Mouse (Mus musculus): ENCODE results near the gene Slc13a4. TPM values are rescaled to one million over a fixed set of nuclear protein-coding genes. Genes with fewer than 3 reads are reported as not detected.

Gene Slc13a4
- 4.1 and 5.7 TPM in 2 replicates for polyA plus RNA-seq (2012; rRNA removed)

DNA sequence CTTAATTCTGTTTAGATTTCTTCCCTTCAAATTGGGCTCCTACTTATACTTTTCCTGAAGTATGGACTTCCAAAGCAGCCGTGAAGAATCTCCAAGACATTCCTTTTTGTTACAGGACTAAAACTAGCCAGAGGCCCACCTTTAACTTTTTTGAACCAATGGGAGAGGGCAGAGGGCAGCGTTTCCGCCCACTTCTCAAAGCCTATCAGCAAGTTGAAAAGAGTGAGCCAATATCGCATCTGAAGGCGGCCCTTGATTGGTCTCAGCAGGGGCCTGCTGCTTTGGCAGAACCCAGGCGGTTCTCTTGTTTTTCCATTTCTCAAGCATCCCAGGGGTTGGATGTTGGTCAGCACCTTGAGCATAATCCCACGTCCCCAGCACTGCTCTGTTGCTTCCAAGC, at the start of gene Slc13a4:
Slc13a4 (minus strand) TSS at position 95 of the 400 bp plus-strand sequence.
- DNase-seq (ENCODE audit: low read depth) = no peak

GRCm38 (mm10) chr6:35355320-35355719, 47.4 kb upstream of the Slc13a4 start:
- no peak for DNase-seq (ENCODE audit: low read depth)

- DNase-seq (ENCODE audit: low read depth) = no peak
Measured at GRCm38 (mm10) chr6:35354622-35354998, 46.7 kb upstream of the Slc13a4 start.

DNA sequence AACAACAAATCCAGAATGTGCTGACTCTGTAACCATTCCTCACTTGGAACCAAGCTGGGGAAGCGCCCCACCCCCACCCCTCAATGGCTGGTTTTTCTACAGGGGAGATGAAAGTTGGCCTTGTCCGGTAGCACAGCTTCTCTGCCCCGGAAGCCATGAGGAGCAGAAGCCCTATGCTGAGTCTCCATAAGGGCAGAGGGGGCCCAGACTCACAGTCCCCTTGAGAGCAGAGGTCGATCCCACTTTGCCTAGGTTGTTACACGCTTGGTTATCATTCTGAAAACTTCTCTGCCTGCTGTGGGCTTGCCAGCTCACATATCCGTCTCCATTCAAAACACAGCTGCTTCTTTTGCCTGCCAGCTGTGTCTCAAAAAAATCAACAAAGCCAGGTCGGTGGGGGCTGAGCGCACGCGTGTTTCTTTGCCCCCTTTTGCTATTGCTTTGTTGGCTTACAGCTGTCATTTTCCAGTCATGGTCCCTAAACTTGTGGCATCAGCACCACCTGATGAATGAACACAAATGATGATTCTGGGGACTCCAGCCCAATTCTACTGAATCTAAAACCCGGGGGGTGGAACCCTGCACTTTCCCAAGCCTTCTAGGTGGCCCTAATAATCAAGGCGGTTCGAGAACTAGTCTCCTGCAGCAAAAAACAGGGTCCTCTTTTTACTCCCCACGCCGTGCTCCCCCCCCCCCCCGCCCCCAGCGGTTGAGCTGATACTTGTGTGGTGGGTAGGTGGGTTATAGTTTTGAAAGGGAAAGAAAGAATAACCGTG, 46.1 kb upstream of the Slc13a4 start:
- no peak for DNase-seq (ENCODE audit: low read depth)

DNA sequence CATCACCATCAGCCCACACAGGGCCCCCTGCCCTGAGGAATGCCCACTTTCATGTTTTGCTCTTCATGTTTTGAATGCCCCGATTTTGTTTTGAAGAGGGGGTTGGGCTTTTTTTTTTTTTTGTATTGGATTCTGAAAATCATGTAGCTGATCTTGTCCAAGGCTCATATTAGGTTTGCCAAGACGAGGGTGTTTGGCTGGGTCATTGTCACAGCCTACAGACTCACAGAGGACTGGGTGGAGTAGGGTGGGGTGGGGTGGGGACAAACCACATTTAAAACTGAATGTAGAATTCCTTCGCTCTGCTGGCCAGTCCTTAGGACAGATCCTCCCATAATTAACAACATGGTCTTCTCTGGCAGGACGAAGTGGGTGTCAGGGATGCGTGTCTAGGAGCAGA, 45.5 kb upstream of the Slc13a4 start:
- DNase-seq (ENCODE audit: low read depth) = no peak

DNA sequence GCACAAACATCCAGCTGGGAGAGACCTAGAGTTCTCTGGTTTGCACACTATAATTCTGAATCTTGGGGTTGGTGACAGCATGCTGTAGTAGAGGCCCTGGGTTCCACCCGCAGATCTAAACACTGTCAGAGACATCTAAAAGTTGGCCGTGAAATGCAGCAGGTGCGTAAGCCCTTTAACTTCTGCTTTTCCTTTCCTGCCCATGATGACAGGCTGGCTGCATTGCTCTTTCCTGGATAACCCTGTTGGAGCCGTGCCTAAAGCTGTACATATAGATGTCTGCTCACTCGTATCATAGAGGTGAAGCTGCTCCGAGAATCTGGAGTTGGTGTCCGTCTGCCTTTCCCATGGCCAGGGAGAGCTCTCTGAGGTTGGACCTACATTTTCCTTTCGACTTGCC, 44.9 kb upstream of the Slc13a4 start:
- DNase-seq (ENCODE audit: low read depth) = no peak

DNA sequence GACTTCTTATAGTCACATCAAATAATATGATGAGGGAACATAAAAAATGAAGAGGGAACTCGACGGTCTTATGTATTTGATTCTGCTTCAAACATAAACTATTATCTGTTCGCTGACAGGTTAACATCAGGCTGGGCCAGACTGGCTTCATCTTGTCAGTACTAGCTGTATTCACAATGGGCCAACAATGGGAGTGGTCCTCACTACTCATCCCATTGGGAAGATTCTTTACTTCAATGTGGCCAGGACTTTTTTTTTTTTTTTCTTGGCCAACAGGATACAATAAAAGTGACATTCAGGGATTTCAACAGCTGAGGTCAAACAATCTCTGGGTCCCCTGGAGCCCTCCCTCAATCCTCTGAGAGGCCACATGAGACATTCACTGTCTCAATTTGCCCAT, 43.9 kb upstream of the Slc13a4 start:
- no peak for DNase-seq (ENCODE audit: low read depth)

DNA sequence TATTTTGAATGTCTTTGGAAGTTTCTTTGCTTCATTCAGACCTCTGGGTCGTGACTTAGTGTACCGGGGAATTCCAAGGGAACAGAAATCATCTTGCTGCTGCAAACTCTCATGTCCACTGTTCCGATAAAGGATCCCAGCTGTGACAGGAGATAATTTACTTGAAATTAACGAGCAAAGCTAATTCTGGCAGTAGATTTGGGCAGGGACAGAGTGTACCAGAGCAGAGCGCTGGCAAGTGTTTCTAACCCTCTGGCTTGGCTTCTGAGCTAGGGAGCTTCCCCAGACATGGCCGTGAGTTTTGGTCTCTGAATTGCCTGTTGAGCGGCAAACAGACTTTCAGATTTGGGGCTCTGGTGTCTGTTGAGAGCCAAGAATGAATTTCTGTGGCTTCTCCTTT, 41.9 kb upstream of the Slc13a4 start:
- no peak for DNase-seq (ENCODE audit: low read depth)

DNA sequence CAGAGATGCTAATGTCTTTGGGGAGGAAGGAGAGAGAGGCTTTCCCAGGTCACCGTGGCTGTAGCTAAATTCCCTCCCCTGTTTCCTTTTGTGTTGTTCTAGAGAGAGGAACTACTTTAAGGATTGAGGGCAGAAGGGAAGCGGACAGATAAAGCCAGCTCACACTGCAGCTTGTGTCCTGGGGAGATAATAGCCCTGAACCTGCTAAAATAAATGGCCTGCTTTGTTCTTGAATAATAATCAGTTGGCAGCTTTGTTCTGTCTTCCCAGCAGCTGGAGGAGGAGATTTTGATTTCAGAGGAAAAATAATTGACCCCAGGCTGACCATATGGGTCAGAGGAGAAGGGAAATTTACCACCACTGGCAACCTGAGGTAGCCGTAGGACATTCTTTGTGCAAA, 30.7 kb upstream of the Slc13a4 start:
- no peak for DNase-seq (ENCODE audit: low read depth)

GRCm38 (mm10) chr6:35337836-35338235, 29.9 kb upstream of the Slc13a4 start:
- no peak for DNase-seq (ENCODE audit: low read depth)

DNA sequence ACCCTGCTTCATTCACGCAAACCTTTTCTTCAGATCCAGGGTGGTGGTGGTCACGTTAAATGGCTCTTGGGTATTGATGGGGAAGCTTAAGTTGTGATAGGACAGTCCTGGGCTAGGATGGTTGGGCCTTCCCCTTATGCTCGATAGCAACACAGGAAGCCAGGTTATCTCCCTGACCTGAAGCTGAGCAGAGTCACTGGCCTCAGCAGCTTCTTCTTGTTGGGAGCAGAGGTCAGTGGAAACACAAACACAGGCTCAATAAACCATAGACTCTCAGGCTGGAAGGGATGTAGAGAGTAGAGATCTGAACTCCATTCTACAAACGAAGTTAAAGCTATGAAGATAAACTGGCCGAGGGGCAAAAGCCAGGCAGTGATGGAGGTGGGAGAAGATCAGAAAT, 27.5 kb upstream of the Slc13a4 start:
- no peak for DNase-seq (ENCODE audit: low read depth)

GRCm38 (mm10) chr6:35334278-35334677, 26.3 kb upstream of the Slc13a4 start:
- DNase-seq (ENCODE audit: low read depth) = no peak

GRCm38 (mm10) chr6:35333632-35334031, 25.7 kb upstream of the Slc13a4 start:
- DNase-seq (ENCODE audit: low read depth) = no peak

DNA sequence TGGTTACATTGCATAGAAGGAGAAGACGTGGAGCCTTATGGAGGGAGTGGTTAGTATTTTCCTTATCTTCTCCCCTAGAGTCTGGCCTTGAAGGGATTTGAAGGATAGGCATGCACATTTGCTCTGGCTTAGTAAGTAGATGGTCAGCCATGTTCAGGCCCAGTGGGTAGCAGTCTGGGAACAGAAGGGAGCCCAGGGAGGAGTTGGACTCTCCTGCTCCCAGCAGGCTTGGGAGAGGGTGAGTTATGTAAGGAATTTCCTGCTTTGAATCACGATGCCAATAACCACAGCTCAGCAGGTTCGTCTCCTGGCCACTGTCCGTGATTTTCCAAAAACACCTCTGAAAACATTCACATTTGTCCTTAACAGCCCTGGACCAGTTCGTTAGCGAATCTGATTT, 22.9 kb upstream of the Slc13a4 start:
- DNase-seq (ENCODE audit: low read depth) = no peak

GRCm38 (mm10) chr6:35329956-35330355, 22.0 kb upstream of the Slc13a4 start:
- DNase-seq (ENCODE audit: low read depth) = no peak

- DNase-seq (ENCODE audit: low read depth) = no peak
Measured at GRCm38 (mm10) chr6:35326111-35326515, 18.2 kb upstream of the Slc13a4 start, which contains the start of gene Fam180a. Fam180a (minus strand) TSS chr6:35326141.

DNA sequence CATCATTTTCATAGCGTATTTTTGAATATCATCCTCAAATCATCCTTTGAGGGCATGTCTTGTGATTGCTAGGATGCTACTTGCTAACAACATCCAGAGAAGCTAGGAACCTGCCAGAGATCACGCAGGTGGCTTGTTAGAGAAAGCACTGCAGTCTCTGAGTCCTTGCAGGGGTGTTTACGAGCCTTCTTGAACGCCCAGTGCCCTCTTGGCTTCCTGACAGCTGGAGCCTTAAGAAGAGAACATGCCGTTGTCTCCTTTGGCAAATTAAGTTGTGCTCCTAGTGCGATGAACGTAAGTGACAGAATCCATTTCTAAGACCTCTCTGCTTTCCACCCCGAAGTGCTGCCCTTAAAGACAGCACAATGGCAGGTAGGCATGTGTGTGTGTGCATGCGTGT, 16.4 kb upstream of the Slc13a4 start:
- no peak for DNase-seq (ENCODE audit: low read depth)

GRCm38 (mm10) chr6:35323046-35323445, 15.1 kb upstream of the Slc13a4 start:
- DNase-seq (ENCODE audit: low read depth) = no peak

GRCm38 (mm10) chr6:35321105-35321504, 13.2 kb upstream of the Slc13a4 start:
- no peak for DNase-seq (ENCODE audit: low read depth)

GRCm38 (mm10) chr6:35319850-35320249, 11.9 kb upstream of the Slc13a4 start:
- DNase-seq (ENCODE audit: low read depth) = no peak

DNA sequence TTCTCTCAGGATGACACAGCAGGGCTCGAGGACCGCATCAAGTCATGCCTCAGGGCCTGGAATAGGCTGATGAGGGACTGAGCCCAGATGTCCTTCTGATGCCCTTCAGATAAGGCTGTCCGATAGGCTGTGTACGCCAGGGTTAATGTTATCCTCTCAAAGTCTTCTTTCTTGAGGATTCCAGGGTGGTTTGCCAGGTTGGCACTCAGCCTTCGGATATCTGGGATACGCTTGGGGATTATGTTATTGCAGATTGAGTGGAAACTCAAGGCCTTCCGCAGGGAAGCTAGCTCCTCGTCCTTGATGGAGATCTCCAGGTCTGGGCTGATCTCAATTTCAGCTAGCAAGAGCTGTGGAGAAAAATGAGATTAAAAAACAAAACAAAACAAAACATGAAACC, 5.6 kb upstream of the Slc13a4 start:
- no peak for DNase-seq (ENCODE audit: low read depth)

GRCm38 (mm10) chr6:35309406-35309805, 1.5 kb upstream of the Slc13a4 start:
- DNase-seq (ENCODE audit: low read depth) = no peak

GRCm38 (mm10) chr6:35307136-35307535, 795 bp downstream of the Slc13a4 start:
- no peak for DNase-seq (ENCODE audit: low read depth)

DNA sequence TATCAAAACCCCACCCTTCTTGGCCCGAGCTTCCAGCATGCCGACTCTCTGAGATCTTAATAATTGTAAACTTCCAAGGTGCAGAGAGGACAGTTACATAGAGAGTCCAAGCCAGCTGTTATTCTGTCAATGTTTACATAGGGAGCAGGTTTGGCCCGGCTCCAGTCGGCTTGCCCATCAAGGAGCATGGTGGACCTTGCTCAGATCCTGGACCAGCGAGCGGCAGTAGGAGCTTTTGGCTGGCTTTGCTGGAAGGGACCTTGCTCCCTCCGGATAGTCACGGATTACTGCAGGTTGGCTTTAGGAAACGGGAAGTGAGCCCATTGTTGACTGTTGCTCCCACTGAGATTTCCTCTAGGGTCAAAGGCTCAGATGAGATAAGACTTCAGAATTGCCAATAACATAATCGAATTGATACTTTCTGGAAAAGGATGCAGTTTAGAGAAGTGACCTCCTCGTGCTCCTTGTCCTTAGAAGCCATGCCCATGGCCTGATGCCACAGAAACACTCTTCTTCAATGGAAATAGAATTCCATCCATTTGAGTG, 4.5 kb downstream of the Slc13a4 start:
- DNase-seq (ENCODE audit: low read depth) = no peak
